Mouse (Mus musculus) brain, embryonic 14.5 days (tissue): ENCODE measurements at regions not wholly inside any gene's neighbourhood (a gene's known extent, or its start where the extent isn't known, plus 50 kb on each side); places are given as distances from the start of the nearest gene placed in this dataset.

ENCODE experiments used
- CTCF ChIP-seq: fragments of 200-500 bp; IDR thresholded peaks from 2 replicates; pipeline ENCODE4 v1.5.1; 2012; ENCODE audit warnings: inconsistent platforms, mild to moderate bottlenecking, moderate library complexity, borderline replicate concordance; ENCODE audit not compliant: insufficient read depth, insufficient read length; ENCODE audit errors: extremely low read depth
- POLR2A ChIP-seq: fragments of 200-500 bp; IDR thresholded peaks from 2 replicates; pipeline ENCODE4 v1.6.1; 2012; ENCODE audit warnings: mild to moderate bottlenecking, inconsistent platforms, borderline replicate concordance; ENCODE audit not compliant: poor library complexity, insufficient read depth, insufficient read length, severe bottlenecking; ENCODE audit errors: extremely low read depth

- TF ChIP-seq POLR2A = no peak
- TF ChIP-seq CTCF = no peak
Observed at GRCm38 (mm10) chr10:117563429-117564117, 65.7 kb upstream of the Cpm start.
